Mouse (Mus musculus) liver, postnatal 0 days (tissue): Measurements from ENCODE around the gene Lrrc9.

Source experiments
- CTCF ChIP-seq: sonication (generic); IDR thresholded peaks from 2 replicates; pipeline ENCODE4 v1.5.1; 2016; ENCODE audit warnings: antibody characterized with exemption, low read depth
- EP300 ChIP-seq: IDR thresholded peaks from 2 replicates; pipeline ENCODE4 v1.6.1; 2016; ENCODE audit warnings: antibody characterized with exemption, low read depth, mild to moderate bottlenecking

- no peak for TF ChIP-seq EP300
- TF ChIP-seq CTCF: no peak
Observed at GRCm38 (mm10) chr12:72519352-72519751, 77.7 kb downstream of the Lrrc9 start.
